Mouse (Mus musculus): Measurements from ENCODE around the gene Mpz. TPM values are rescaled to one million over a fixed set of nuclear protein-coding genes. Genes with fewer than 3 reads are reported as not detected.
"Not testable (repeated sequence)": the region's sequence is repeated elsewhere in the genome, so short reads cannot be mapped to it uniquely, and the experiment has no call there.

Mpz gene
- polyA plus RNA-seq, 1 experiment from 2014 or later = 0.18 TPM

DNA sequence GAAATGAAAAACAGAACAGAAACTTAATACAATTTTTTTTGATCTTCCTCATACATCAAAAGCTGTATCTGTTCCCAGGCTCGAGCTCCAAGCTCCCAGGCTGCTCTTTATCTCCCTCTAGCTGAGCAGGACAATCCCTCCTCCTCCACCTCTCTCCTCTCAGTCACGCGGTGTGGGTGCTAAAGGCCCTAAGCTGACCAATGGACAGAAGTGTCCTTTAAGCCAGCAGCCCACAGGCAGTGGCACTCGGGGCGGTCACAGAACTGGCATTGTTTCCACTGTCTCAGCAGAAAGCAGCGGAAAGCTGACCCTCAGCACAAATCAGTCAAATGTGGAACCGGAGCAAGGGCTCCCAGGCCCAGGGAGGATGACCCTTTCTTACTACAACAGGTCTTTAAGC is 21.3 kb upstream of the Mpz start:
- DNase-seq (ENCODE audit: low spot score) = no peak

- no peak for DNase-seq (ENCODE audit: low spot score)
Measured at GRCm38 (mm10) chr1:171130971-171131370, 19.5 kb upstream of the Mpz start.

- DNase-seq (ENCODE audit: low spot score) = no peak
Measured at GRCm38 (mm10) chr1:171135600-171135999, 14.9 kb upstream of the Mpz start.

DNA sequence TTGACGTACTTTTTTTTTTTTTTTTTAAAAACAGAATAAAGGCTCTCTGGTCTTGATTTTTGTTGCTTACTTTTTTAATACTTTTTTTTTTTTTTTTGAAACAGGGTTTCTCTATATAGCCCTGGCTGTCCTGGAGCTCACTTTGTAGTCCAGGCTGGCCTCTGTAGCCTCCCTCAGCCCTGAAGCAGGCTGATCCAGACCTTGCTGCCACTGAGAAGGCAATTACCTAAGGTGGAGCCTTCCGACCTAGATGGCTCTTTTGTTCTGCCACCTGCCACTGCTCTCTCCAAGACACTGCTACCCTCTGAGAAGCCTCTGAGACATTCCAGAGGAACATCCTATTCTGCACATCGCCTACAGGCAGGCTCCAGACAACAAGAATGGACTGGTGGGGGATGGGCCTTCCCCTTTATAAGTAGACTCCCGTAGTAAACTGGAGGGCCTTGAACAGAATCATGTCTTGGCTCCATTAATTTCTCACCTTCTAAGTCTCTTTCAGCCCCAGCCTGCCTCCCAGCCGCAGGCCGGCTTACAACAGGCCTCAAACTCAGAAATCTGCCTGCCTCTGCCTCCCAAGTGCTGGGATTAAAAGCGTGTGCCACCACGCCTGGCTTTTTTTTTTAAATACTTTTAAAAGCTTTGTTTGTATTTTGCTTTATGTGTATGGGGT is 12.9 kb upstream of the Mpz start:
- DNase-seq (ENCODE audit: low spot score) = not testable (repeated sequence)

GRCm38 (mm10) chr1:171142981-171143380 is 7.5 kb upstream of the Mpz start:
- not testable (repeated sequence) for DNase-seq (ENCODE audit: low spot score)

DNA sequence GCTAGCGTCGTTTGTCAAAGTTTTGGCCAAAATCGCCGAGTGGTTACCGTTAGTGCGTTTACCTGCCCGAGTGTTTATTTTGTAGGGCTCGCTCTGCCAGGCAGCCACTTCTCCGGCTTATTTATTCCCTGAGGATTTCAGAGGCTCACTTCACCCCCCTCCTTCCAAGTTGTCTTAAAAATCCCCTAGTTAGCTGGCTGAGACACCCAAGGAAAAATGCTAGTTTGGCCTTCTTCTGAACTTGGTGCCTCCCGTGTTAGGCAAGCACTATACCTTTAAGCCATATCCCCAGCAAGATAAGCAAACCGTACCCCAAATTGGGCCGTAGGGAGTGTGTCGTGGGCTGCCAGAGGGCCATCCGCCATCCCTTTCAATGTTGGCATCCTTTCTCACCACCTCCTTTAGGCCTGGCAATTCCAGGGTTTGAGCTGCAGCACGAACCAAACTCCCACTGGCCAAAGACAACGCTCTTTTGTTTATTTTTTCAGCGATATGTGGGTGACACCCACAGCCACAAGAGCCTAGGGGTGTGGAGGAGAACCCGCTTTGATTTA is 404 bp downstream of the Mpz start:
- no peak for DNase-seq (ENCODE audit: low spot score)

DNA sequence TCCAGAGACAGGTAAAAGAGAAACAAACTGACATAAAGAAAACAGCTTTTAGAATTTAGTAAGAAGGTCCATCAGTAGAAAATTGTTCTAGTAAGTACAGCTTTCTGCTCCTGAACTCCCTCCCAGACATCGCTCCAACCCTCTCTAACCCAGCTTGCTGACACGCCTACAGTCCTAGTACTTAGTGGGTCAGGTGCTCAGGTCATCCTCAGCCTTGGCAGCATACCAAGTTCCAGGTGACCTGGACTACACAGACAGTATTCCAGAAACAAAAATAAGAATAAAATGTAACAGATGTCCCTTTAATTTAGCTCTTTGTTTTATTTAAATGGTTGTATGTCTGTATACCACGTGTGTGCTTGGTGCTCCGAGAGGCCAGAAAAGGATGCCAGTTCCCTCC is 1.5 kb downstream of the Mpz start:
- DNase-seq (ENCODE audit: low spot score) = no peak

DNA sequence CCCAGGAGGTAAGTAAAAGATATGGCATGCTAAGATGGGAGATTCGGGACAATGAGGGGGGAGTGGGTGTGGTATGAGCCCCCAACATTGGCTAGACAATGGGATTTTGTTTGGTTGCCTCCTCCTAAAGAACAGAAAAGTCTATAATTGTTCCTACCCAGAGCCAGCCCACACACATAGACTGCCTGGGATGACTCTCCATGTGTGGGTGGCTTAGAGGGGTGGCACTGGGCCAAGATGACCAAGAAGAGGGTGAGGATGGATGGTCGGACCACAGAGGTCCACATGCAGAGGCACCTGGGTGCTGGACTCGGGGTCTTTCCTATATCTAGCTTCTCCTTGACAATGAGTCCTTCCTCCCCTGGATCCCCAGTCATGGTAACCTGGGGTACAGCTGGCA is 6.1 kb downstream of the Mpz start:
- no peak for DNase-seq (ENCODE audit: low spot score)

DNA sequence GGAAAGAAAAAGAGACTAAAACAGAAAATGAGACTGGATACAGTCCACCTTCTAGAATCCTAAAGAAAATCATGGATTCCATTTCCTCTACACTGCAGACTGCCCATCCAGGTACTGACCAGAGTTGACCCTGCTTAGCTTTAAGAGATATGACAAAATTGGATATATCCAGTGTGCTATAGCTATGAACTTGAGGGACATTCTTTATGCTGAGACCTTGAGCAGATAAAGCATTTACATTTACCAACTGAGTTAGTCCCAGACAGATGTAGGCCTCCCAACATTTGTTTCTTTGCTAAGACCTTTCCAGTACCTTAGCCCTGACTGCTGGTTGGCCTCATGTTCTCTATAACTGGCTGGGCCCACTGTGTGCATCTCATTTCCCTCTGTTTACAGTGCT is 7.5 kb downstream of the Mpz start:
- DNase-seq (ENCODE audit: low spot score) = no peak

- no peak for DNase-seq (ENCODE audit: low spot score)
Measured at GRCm38 (mm10) chr1:171159485-171159975, 9.0 kb downstream of the Mpz start.

- no peak for DNase-seq (ENCODE audit: low spot score)
Measured at GRCm38 (mm10) chr1:171162526-171162925, 12.0 kb downstream of the Mpz start.

GRCm38 (mm10) chr1:171164258-171164657 is 13.7 kb downstream of the Mpz start:
- DNase-seq (ENCODE audit: low spot score) = peak; percentile 18

- DNase-seq (ENCODE audit: low spot score) = no peak
Measured at GRCm38 (mm10) chr1:171165629-171166345, 15.3 kb downstream of the Mpz start.

GRCm38 (mm10) chr1:171168906-171169305 is 18.4 kb downstream of the Mpz start:
- DNase-seq (ENCODE audit: low spot score) = no peak

GRCm38 (mm10) chr1:171169913-171170312 is 19.4 kb downstream of the Mpz start:
- DNase-seq (ENCODE audit: low spot score) = no peak

DNA sequence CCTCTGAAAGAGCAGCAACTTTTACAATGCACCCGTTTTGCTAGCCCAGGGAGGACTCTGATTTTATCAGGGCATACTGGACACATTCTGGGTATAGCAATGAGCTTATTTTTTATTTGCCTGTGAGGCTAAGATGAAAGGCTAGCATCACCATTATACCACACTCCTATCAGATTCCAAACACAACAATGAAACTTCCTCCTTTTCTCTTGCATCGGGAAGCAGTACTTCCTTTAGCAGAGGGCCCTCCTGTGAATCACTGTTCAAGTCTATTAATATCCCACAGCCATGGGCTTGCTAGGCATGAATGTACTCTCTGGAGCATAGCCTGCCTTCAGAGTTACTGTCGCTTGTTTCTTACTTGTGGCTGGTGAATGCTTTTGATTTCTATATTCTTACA is 20.6 kb downstream of the Mpz start:
- DNase-seq (ENCODE audit: low spot score) = no peak

GRCm38 (mm10) chr1:171172779-171173178 is 22.3 kb downstream of the Mpz start:
- no peak for DNase-seq (ENCODE audit: low spot score)

GRCm38 (mm10) chr1:171179487-171180171 is 29.1 kb downstream of the Mpz start:
- DNase-seq (ENCODE audit: low spot score) = no peak

- DNase-seq (ENCODE audit: low spot score) = no peak
Measured at GRCm38 (mm10) chr1:171183025-171183424, 32.5 kb downstream of the Mpz start.

DNA sequence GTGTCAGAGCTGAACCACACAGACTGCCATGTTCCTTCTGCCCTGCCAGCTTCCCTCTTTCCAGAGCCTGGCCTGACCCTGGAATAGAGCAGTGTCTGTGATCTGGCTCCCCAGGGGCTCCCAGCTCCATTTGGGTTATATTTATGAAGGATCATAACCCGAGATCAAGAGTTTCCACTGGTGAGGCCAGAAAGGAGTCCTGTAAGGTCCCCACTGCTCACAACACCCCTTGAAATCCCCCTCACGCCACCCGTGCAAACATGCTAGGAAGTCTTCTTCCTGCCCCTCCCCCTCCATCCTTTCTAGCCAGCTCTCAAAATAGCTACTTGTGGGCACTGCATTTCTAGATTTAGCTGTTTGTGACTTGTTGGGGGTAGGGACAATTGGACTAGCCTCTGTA is 33.1 kb downstream of the Mpz start:
- DNase-seq (ENCODE audit: low spot score) = no peak

DNA sequence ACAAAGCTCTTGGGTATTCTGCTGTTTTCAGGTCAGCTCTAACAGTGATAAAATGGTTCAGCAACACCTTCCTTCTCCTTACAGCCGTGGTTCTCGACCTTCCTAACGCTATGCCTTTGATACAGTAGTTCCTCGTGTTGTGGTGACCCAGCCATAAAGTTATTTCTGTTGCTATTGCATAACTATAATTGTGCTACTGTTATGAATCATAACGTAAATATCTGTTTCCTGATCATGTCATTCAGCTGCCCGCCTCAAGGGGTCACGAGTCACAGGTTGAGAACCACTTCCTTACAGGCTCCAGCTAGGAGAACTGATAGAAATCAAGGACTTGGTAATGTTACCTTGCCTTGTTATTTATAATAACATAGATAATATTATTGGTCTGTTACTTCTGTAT is 33.8 kb downstream of the Mpz start:
- DNase-seq (ENCODE audit: low spot score) = peak; percentile 25

DNA sequence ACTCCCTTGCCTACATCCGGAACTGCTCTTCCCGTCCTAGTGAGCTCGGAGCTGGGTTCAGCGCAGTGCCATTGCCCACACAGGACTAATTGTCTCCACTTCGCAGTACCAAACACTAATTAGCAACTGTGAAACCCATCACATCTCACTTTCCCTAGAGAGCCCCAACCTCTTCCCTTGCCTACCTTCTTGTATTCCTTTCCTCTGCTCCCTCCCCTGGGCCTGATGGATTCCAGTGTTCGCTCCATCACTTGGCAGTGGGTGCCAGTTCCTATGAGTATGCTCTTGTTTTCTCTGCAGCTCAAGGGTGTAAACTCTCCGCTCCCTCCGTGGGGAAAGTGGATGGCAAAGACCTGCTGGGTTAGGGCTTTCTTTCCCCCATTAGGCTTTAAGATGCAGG is 35.1 kb downstream of the Mpz start:
- DNase-seq (ENCODE audit: low spot score) = no peak
